Mouse (Mus musculus): ENCODE data around the gene Clk3.

DNA sequence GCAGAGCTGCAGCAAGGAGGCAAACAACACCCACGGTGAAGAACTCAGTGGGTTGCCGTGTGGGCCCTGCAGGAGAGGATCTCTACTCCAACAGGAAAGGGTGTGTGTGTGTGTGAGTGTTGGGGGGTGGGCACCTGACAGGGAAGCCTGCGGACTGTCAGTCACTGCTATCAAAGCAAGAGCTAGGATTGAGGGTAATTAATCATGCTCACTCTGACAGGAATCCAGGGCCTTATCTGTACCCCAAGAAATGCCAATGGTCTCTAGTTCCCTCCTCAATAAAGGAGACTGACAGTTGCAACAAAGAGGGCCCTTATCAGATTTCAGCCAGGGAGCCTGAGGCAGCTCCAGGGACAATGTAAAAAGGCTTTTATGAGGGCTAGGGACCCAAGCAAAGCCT is 37.4 kb upstream of the Clk3 start:
- TF ChIP-seq POLR2A (IDR thresholded peaks at IDR 0.05; ENCODE audit: control insufficient read depth, low read depth, low read length) (no peak), CTCF (IDR thresholded peaks at IDR 0.05; ENCODE audit: control insufficient read depth, insufficient read depth, insufficient replicate concordance, low read depth, low read length) (no peak)
